Mouse (Mus musculus): ENCODE data around the gene Man1c1. TPM values are rescaled to one million over a fixed set of nuclear protein-coding genes. Genes with fewer than 3 reads are reported as not detected.

Man1c1 gene
- polyA plus RNA-seq, 1 experiment from 2014 or later: 4.4 TPM

- Histone ChIP-seq H3K9ac (ENCODE audit: low read length) (no peak overlapping the region), H3K27ac (ENCODE audit: low read length) (no peak overlapping the region), H3K4me3 (ENCODE audit: low read length) (no peak overlapping the region), H3K4me2 (ENCODE audit: low read depth, low read length) (no peak overlapping the region), H3K27me3 (ENCODE audit: control insufficient read depth, insufficient read depth, low read length) (no peaks in the 10 kb centered on the region), H3K4me1 (ENCODE audit: control insufficient read depth, insufficient read depth, low read length) (peaks cover 33% of the 10 kb centered on the region), H3K36me3 (ENCODE audit: control insufficient read depth, insufficient read depth) (no peaks in the 10 kb centered on the region), H3K9me3 (replicated peaks; ENCODE audit: control insufficient read depth, low read length) (no peaks in the 10 kb centered on the region)
- no peak for ATAC-seq (replicated peaks; ENCODE audit: extremely low read depth, insufficient read depth, low FRiP score)
- 72% methylated on average over 7 of the region's 7 CpGs for WGBS
Measured at GRCm38 (mm10) chr4:134600777-134601176, 103.3 kb downstream of the Man1c1 start.

GRCm38 (mm10) chr4:134600060-134600459 lies 104.0 kb downstream of the Man1c1 start:
- 89% methylated on average over 9 of the region's 9 CpGs for WGBS
- Histone ChIP-seq H3K9me3 (replicated peaks; ENCODE audit: control insufficient read depth, low read length) (no peaks in the 10 kb centered on the region), H3K27me3 (ENCODE audit: control insufficient read depth, insufficient read depth, low read length) (no peaks in the 10 kb centered on the region), H3K36me3 (ENCODE audit: control insufficient read depth, insufficient read depth) (no peaks in the 10 kb centered on the region), H3K27ac (ENCODE audit: low read length) (no peak overlapping the region), H3K4me2 (ENCODE audit: low read depth, low read length) (no peak overlapping the region), H3K9ac (ENCODE audit: low read length) (no peak overlapping the region), H3K4me1 (ENCODE audit: control insufficient read depth, insufficient read depth, low read length) (peaks cover 30% of the 10 kb centered on the region), H3K4me3 (ENCODE audit: low read length) (no peak overlapping the region)
- ATAC-seq (replicated peaks; ENCODE audit: extremely low read depth, insufficient read depth, low FRiP score): no peak

DNA sequence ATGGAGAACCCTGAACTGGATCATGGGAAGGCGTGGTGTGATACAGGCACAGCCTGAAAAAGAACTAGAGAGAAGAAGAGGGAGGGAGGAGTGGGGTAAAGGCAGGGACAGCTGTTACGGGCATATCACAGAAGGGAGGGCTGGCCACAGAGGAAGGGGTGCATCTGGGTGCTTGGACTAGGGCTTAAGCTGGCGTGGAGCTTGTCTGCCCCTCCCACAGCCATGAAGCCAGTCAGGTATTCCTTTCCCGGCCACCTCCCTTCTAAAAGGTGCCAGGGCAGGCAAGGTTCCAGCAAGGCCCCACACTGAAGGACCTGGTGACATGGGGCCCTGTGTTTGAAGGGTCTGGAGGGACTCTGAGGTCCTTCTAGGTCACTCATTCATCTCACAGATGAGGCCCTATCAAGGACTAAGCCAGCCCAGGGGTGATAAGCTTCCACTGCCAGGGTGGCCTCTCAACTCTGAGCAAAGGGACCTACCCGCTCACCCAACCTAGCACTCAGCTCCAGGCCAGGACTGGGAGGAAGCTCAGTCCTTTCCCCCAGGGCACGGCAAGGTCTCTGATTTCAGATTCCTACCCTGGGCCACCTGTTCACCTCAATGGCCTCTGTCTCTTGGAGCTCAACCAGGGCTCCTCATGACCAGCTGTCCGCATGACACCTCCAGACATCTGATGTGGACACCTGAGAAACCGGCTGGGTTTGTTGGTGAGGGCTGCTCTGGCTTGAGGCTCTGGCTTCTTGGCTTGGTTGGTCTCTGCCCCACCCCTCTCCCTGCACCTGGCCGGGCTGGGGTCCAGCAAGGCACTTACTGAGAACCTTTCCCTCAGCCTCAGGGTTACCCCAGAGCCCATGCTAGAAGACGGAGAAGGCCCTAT lies 107.0 kb downstream of the Man1c1 start:
- no peaks in the 10 kb centered on the region for H3K9me3 ChIP-seq (replicated peaks; ENCODE audit: control insufficient read depth, low read length)
- H3K27me3 ChIP-seq (ENCODE audit: control insufficient read depth, insufficient read depth, low read length): no peaks in the 10 kb centered on the region
- no peak overlapping the region for H3K27ac ChIP-seq (ENCODE audit: low read length)
- no peak overlapping the region for H3K4me2 ChIP-seq (ENCODE audit: low read depth, low read length)
- peak; percentile 44 for ATAC-seq (replicated peaks; ENCODE audit: extremely low read depth, insufficient read depth, low FRiP score)
- no peak overlapping the region for H3K4me3 ChIP-seq (ENCODE audit: low read length)
- WGBS: 54% methylated on average over 10 of the region's 10 CpGs
- H3K4me1 ChIP-seq (ENCODE audit: control insufficient read depth, insufficient read depth, low read length): peaks cover 28% of the 10 kb centered on the region
- H3K9ac ChIP-seq (ENCODE audit: low read length): no peak overlapping the region
- no peaks in the 10 kb centered on the region for H3K36me3 ChIP-seq (ENCODE audit: control insufficient read depth, insufficient read depth)

- Histone ChIP-seq H3K9me3 (replicated peaks; ENCODE audit: control insufficient read depth, low read length) (no peaks in the 10 kb centered on the region), H3K4me2 (ENCODE audit: low read depth, low read length) (no peak overlapping the region), H3K27ac (ENCODE audit: low read length) (no peak overlapping the region), H3K4me3 (ENCODE audit: low read length) (no peak overlapping the region), H3K36me3 (ENCODE audit: control insufficient read depth, insufficient read depth) (no peaks in the 10 kb centered on the region), H3K9ac (ENCODE audit: low read length) (no peak overlapping the region), H3K27me3 (ENCODE audit: control insufficient read depth, insufficient read depth, low read length) (no peaks in the 10 kb centered on the region), H3K4me1 (ENCODE audit: control insufficient read depth, insufficient read depth, low read length) (peaks cover 28% of the 10 kb centered on the region)
- ATAC-seq (replicated peaks; ENCODE audit: extremely low read depth, insufficient read depth, low FRiP score): no peak
- WGBS: 84% methylated on average over 10 of the region's 10 CpGs
Measured at GRCm38 (mm10) chr4:134594731-134595439, 109.2 kb downstream of the Man1c1 start.

GRCm38 (mm10) chr4:134592442-134592841 lies 111.6 kb downstream of the Man1c1 start:
- Histone ChIP-seq H3K9ac (ENCODE audit: low read length) (no peak overlapping the region), H3K4me3 (ENCODE audit: low read length) (no peak overlapping the region)
- WGBS: 73% methylated on average over 4 of the region's 4 CpGs

GRCm38 (mm10) chr4:134591506-134592061 lies 112.5 kb downstream of the Man1c1 start:
- Histone ChIP-seq H3K27ac (ENCODE audit: low read length) (peak overlapping the region; percentile 69), H3K27me3 (ENCODE audit: control insufficient read depth, insufficient read depth, low read length) (no peaks in the 10 kb centered on the region), H3K36me3 (ENCODE audit: control insufficient read depth, insufficient read depth) (no peaks in the 10 kb centered on the region), H3K4me1 (ENCODE audit: control insufficient read depth, insufficient read depth, low read length) (peaks cover 19% of the 10 kb centered on the region), H3K4me2 (ENCODE audit: low read depth, low read length) (no peak overlapping the region), H3K9me3 (replicated peaks; ENCODE audit: control insufficient read depth, low read length) (no peaks in the 10 kb centered on the region), H3K4me3 (ENCODE audit: low read length) (no peak overlapping the region), H3K9ac (ENCODE audit: low read length) (0 out of 2 replicates have a peak overlapping the region, but pooled peaks have one; percentile 3)
- 31% methylated on average over 11 of the region's 11 CpGs for WGBS
- ATAC-seq (replicated peaks; ENCODE audit: extremely low read depth, insufficient read depth, low FRiP score): peak; percentile 70

More at GRCm38 (mm10) chr4:134592442-134592841, 111.6 kb downstream of the Man1c1 start:
- H3K4me2 ChIP-seq (ENCODE audit: low read depth, low read length): no peak overlapping the region
- no peaks in the 10 kb centered on the region for H3K27me3 ChIP-seq (ENCODE audit: control insufficient read depth, insufficient read depth, low read length)
- H3K27ac ChIP-seq (ENCODE audit: low read length): no peak overlapping the region
- no peaks in the 10 kb centered on the region for H3K9me3 ChIP-seq (replicated peaks; ENCODE audit: control insufficient read depth, low read length)
- ATAC-seq (replicated peaks; ENCODE audit: extremely low read depth, insufficient read depth, low FRiP score): no peak
- H3K4me1 ChIP-seq (ENCODE audit: control insufficient read depth, insufficient read depth, low read length): peaks cover 28% of the 10 kb centered on the region
- no peaks in the 10 kb centered on the region for H3K36me3 ChIP-seq (ENCODE audit: control insufficient read depth, insufficient read depth)

DNA sequence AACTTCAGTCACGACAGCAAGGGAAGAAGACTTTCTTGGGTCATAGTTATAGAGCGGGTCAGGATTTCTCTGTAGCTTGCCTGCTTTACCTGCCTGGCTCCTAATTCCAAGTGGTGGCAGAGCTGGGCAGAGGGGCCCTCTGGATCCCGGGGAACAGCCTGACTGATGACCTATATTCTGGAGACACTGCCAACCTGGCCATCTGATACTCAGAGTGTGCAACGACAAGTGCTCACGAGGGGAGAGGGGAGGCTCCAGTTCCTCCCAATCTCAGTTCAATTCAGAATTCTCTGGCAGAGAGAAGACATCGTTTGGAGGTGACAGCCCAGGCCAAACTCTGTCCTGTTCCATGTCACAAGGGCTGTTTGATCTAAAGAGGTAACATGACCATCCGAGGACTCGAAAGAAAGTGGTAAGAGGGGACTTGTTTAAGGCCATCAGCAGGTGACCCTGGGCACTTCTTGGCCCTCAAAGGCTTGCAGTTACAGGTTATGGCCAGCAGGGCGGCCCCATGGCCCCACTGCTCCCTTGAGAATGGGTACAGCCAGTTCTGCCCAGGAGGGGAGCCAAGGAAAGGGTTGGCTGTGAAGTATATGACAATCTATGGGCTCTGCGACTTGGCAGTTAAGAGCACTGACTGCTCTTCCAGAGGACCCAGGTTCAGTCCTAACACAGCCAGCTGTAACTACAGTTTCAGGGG lies 113.7 kb downstream of the Man1c1 start:
- 70% methylated on average over 10 of the region's 10 CpGs for WGBS
- ATAC-seq (replicated peaks; ENCODE audit: extremely low read depth, insufficient read depth, low FRiP score): no peak
- H3K4me2 ChIP-seq (ENCODE audit: low read depth, low read length): no peak overlapping the region

DNA sequence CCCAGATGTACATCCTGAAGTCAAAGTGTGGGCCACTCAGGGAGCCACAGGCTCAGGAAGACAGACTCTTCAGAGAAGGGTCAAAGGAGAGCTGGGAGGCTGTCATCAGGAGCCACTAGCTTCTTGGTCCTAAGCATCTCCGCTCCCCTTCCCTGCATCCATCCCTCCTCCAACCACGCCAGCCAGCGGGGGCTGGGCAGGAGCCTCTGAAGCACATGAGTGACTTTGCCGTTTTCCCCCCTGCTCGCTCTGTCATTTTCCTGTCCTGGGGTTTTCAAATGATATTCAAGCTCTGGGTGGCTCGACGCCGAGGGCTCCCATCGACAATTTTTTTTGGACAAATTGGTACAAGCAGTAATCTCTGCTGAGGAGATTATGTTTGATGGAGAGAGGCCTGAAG lies 114.3 kb downstream of the Man1c1 start:
- no peaks in the 10 kb centered on the region for H3K27me3 ChIP-seq (ENCODE audit: control insufficient read depth, insufficient read depth, low read length)
- H3K9me3 ChIP-seq (replicated peaks; ENCODE audit: control insufficient read depth, low read length): no peaks in the 10 kb centered on the region
- H3K27ac ChIP-seq (ENCODE audit: low read length): no peak overlapping the region
- ATAC-seq (replicated peaks; ENCODE audit: extremely low read depth, insufficient read depth, low FRiP score): no peak
- no peak overlapping the region for H3K4me2 ChIP-seq (ENCODE audit: low read depth, low read length)
- peaks cover 13% of the 10 kb centered on the region for H3K4me1 ChIP-seq (ENCODE audit: control insufficient read depth, insufficient read depth, low read length)
- no peak overlapping the region for H3K9ac ChIP-seq (ENCODE audit: low read length)
- no peak overlapping the region for H3K4me3 ChIP-seq (ENCODE audit: low read length)
- H3K36me3 ChIP-seq (ENCODE audit: control insufficient read depth, insufficient read depth): no peaks in the 10 kb centered on the region
- WGBS: 82% methylated on average over 9 of the region's 9 CpGs

More for the DNA sequence above, 113.7 kb downstream of the Man1c1 start:
- Histone ChIP-seq H3K36me3 (ENCODE audit: control insufficient read depth, insufficient read depth) (no peaks in the 10 kb centered on the region), H3K27ac (ENCODE audit: low read length) (no peak overlapping the region), H3K9ac (ENCODE audit: low read length) (no peak overlapping the region), H3K4me3 (ENCODE audit: low read length) (no peak overlapping the region), H3K4me1 (ENCODE audit: control insufficient read depth, insufficient read depth, low read length) (peaks cover 13% of the 10 kb centered on the region), H3K9me3 (replicated peaks; ENCODE audit: control insufficient read depth, low read length) (no peaks in the 10 kb centered on the region), H3K27me3 (ENCODE audit: control insufficient read depth, insufficient read depth, low read length) (no peaks in the 10 kb centered on the region)

Measured in heart, embryonic 16.5 days (tissue).